Mouse (Mus musculus) neutrophil, adult 59 days (primary cell): Measurements from ENCODE around the gene Scand1. TPM values are rescaled to one million over a fixed set of nuclear protein-coding genes. Genes with fewer than 3 reads are reported as not detected.

Source experiments
- total RNA-seq, 2 experiments: library from RNA; stranded (reverse); gene quantifications; 1 replicate in 1 of 2; 2 replicates in 1 of 2; pipeline ENCODE4 v1.2.4; 2023

The Scand1 gene
- 100 to 1,000 TPM; 136 to 141 TPM for total RNA-seq

GRCm38 (mm10) chr2:156312297-156312897, at the start of gene Scand1, which contains the start of gene Cnbd2:
Gene Scand1, minus strand, starts transcription at chr2:156312704.
Gene Cnbd2, plus strand, starts transcription at chr2:156312299.

Other genes with a start within 250 kb of the Scand1 start
- 1 to 10 TPM; 1.1 to 1.3 TPM for gene Spag4, start 247.5 kb downstream of the Scand1 start, total RNA-seq
- 10 to 100 TPM; 80.8 to 84.7 TPM for gene Cpne1, start 200.7 kb downstream of the Scand1 start, total RNA-seq
- gene Rbm12, start 200.7 kb downstream of the Scand1 start, total RNA-seq = 10 to 100 TPM; 27.6 to 30.1 TPM
- gene Gm28036, start 185.6 kb downstream of the Scand1 start, total RNA-seq = 10 to 100 TPM in 1 of 2 experiments, 1 to 10 TPM in 1; 9.9 to 13.4 TPM
- gene Romo1, start 168.7 kb downstream of the Scand1 start, total RNA-seq = 10 to 100 TPM; 51.6 to 55.7 TPM
- gene Nfs1, start 168.5 kb downstream of the Scand1 start, total RNA-seq = 10 to 100 TPM; 15.4 to 16.6 TPM
- 1,000 to 10,000 TPM; 1,069 to 1,095 TPM for gene Rbm39, start 132.5 kb downstream of the Scand1 start, total RNA-seq
- 10 to 100 TPM; 20.3 to 30.4 TPM for gene Phf20, start 116.2 kb downstream of the Scand1 start, total RNA-seq
- gene Cnbd2, start 405 bp downstream of the Scand1 start, total RNA-seq = 1 to 10 TPM; 4.9 to 9.4 TPM
- gene Epb41l1, start 108.2 kb upstream of the Scand1 start, total RNA-seq = under 1 TPM; 0.47 to 0.82 TPM
- 10 to 100 TPM; 13.3 to 17.0 TPM for gene Aar2, start 234.9 kb upstream of the Scand1 start, total RNA-seq